Comparison of ENCODE assay signal across 12 mouse cellular contexts in genomic region chr15:36903309-36903708, GRCm38 (mm10).
DNase-seq lines count a peak whose midpoint lies in the region; ATAC-seq and TF ChIP-seq lines count a peak whose summit lies in the region.
"Had no signal": no experiment of that assay in that cellular context is flagged by ENCODE, and none has a peak within 500 bp of the region (broad histone marks: within the 10 kb centered on the region; RNA-seq: fewer than 3 reads in every experiment).

No protein-coding gene starts in this region.

- TF ChIP-seq CTCF in liver, postnatal 0 days (IDR thresholded peaks at IDR 0.05; ENCODE audit: low read depth): no peak

- no peak for DNase-seq in liver, postnatal 0 days
- DNase-seq in ZHBTc4 (ENCODE audit: low read depth, low spot score): peak; percentile 25
- DNase-seq in adrenal gland, postnatal 14 days: no peak
- DNase-seq in adrenal gland, adult 2 months: no peak
- DNase-seq: adrenal gland, postnatal 10 days; cerebellum, adult 11-12 months; heart, postnatal 14 days had no signal

- WGBS in liver, postnatal 0 days (ENCODE audit: insufficient replicate concordance): 21% methylated on average over 4 of the region's 4 CpGs
- WGBS in liver, embryonic 12.5 days (ENCODE audit: insufficient replicate concordance): 25% methylated on average over 4 of the region's 4 CpGs
- WGBS in intestine, embryonic 16.5 days: 32% methylated on average over 4 of the region's 4 CpGs
- 53% methylated on average over 4 of the region's 4 CpGs for WGBS in limb, embryonic 15.5 days

- no peak overlapping the region for H3K27ac ChIP-seq in liver, postnatal 0 days (ENCODE audit: low read depth)
- no peak overlapping the region for H3K27ac ChIP-seq in liver, embryonic 12.5 days
- peak overlapping the region; percentile 52; the same call in 1 of the 2 replicates for H3K27ac ChIP-seq in intestine, embryonic 16.5 days (ENCODE audit: low read length)
- H3K27ac ChIP-seq in limb, embryonic 15.5 days: 0 out of 2 replicates have a peak overlapping the region, but pooled peaks have one; percentile 2

- H3K9me3 ChIP-seq in liver, postnatal 0 days (ENCODE audit: low read length): no peaks in the 10 kb centered on the region
- H3K9me3 ChIP-seq in liver, embryonic 12.5 days (replicated peaks): no peaks in the 10 kb centered on the region
- no peaks in the 10 kb centered on the region for H3K9me3 ChIP-seq in intestine, embryonic 16.5 days (ENCODE audit: control insufficient read depth, low read length)
- no peaks in the 10 kb centered on the region for H3K9me3 ChIP-seq in limb, embryonic 15.5 days

- no peak overlapping the region for H3K4me3 ChIP-seq in liver, postnatal 0 days (ENCODE audit: low read depth, low read length)
- no peak overlapping the region for H3K4me3 ChIP-seq in liver, embryonic 12.5 days
- no peak overlapping the region for H3K4me3 ChIP-seq in intestine, embryonic 16.5 days (ENCODE audit: low read length)
- no peak overlapping the region for H3K4me3 ChIP-seq in limb, embryonic 15.5 days
- H3K4me3 ChIP-seq: layer of hippocampus, adult 2 months had no signal

- no peak for TF ChIP-seq EP300 in liver, postnatal 0 days (IDR thresholded peaks at IDR 0.05; ENCODE audit: low read depth)

- peak; percentile 13; the same call in 1 of the 2 replicates for ATAC-seq in liver, postnatal 0 days
- ATAC-seq in liver, embryonic 12.5 days: no peak
- no peak for ATAC-seq in intestine, embryonic 16.5 days
- ATAC-seq in limb, embryonic 15.5 days (ENCODE audit: insufficient number of reproducible peaks, low FRiP score, low TSS enrichment, low read depth): no peak

- H3K4me2 ChIP-seq in liver, postnatal 0 days (ENCODE audit: low read depth, low read length): no peak overlapping the region
- H3K4me2 ChIP-seq in liver, embryonic 12.5 days: no peak overlapping the region
- no peak overlapping the region for H3K4me2 ChIP-seq in intestine, embryonic 16.5 days (ENCODE audit: low read depth, low read length)
- no peak overlapping the region for H3K4me2 ChIP-seq in limb, embryonic 15.5 days
- H3K4me2 ChIP-seq: midbrain, embryonic 11.5 days had no signal

- H3K4me1 ChIP-seq in liver, postnatal 0 days (ENCODE audit: insufficient read depth): peaks cover 32% of the 10 kb centered on the region
- H3K4me1 ChIP-seq in liver, embryonic 12.5 days: peaks cover 55% of the 10 kb centered on the region
- peaks cover 39% of the 10 kb centered on the region for H3K4me1 ChIP-seq in intestine, embryonic 16.5 days (ENCODE audit: control insufficient read depth, insufficient read depth, low read length)
- H3K4me1 ChIP-seq in limb, embryonic 15.5 days: peaks cover 17% of the 10 kb centered on the region

- no peaks in the 10 kb centered on the region for H3K36me3 ChIP-seq in liver, postnatal 0 days (replicated peaks; ENCODE audit: insufficient read depth, low read length)
- H3K36me3 ChIP-seq in liver, embryonic 12.5 days: no peaks in the 10 kb centered on the region
- H3K36me3 ChIP-seq in intestine, embryonic 16.5 days (ENCODE audit: control insufficient read depth, insufficient read depth, low read length): no peaks in the 10 kb centered on the region
- H3K36me3 ChIP-seq in limb, embryonic 15.5 days: no peaks in the 10 kb centered on the region

- no peaks in the 10 kb centered on the region for H3K27me3 ChIP-seq in liver, postnatal 0 days (ENCODE audit: insufficient read depth, low read length)
- 0 out of 2 replicates have a peak, but pooled peaks cover 4% of the 10 kb centered on the region for H3K27me3 ChIP-seq in liver, embryonic 12.5 days (replicated peaks)
- H3K27me3 ChIP-seq in intestine, embryonic 16.5 days (replicated peaks; ENCODE audit: control insufficient read depth, insufficient read depth, low read length): no peaks in the 10 kb centered on the region
- H3K27me3 ChIP-seq in limb, embryonic 15.5 days: no peaks in the 10 kb centered on the region

- no peak overlapping the region for H3K9ac ChIP-seq in liver, postnatal 0 days (replicated peaks)
- no peak overlapping the region for H3K9ac ChIP-seq in liver, embryonic 12.5 days
- H3K9ac ChIP-seq in intestine, embryonic 16.5 days (ENCODE audit: low read depth, low read length): no peak overlapping the region
- no peak overlapping the region for H3K9ac ChIP-seq in limb, embryonic 15.5 days

Comparison
In these comparisons a context has a peak if more than half of its experiments do, and no peak if none do; other contexts are left out.
1. H3K27ac ChIP-seq: peak in intestine, embryonic 16.5 days (single experiment) and limb, embryonic 15.5 days (single experiment); none in liver, postnatal 0 days (single experiment) and liver, embryonic 12.5 days (single experiment).